Mouse (Mus musculus): ENCODE measurements around the gene Adgra1. TPM values are rescaled to one million over a fixed set of nuclear protein-coding genes. Genes with fewer than 3 reads are reported as not detected.

The Adgra1 gene
- polyA plus RNA-seq, 1 experiment from 2014 or later: not detected

DNA sequence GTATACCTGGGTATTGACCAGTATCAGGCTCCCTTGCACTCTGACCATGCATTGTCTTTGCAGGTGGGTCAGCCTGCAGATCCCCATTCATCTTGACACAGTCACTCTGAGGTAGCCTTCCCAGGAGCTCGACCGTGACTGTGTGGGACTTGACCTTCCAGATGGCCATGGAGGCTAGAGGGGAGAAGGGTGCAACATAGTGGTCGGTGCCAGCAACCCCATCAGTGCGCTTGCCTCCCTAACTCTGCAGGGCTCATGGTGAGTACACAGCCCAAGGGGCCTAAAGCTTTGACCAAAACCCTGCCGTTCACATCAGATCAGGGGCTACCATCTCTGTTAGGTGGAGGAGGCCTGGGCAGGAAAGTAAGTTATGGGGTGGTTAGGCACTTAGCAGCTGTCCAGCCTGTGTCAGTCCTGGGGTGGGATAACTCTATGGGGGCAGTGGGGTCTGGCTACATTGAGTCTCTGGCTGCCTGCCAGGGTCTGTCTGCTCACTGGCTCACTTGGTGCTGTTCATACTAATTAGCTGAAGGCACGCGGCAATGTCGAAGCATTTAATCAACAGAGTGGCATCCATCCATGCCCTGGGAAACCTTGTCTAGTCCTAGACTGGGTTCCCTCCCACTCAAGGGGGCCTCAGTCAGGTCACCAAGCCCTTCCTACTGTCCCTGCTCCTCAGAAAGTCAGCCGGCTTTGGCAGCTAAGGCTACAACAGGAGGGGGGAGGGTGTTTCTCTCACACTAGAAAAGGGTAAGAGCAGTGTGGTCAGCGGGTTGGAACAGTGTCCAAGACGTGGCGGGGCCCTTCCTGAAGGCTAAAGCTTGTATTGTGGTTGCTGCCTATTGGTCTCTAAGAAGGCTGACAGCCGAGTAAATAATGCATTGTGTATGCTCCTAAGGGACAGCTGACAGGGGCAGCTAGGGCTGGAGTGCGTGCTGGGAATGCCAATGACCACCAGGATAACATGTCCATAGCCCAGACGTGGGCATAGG, 1.5 kb downstream of the Adgra1 start:
- H3K27ac ChIP-seq: no peak overlapping the region
- WGBS (ENCODE audit: missing documents): 76% methylated on average over 15 of the region's 15 CpGs
- no peaks in the 10 kb centered on the region for H3K79me2 ChIP-seq (ENCODE audit: inconsistent target)
- H3K36me3 ChIP-seq (ENCODE audit: inconsistent target): no peaks in the 10 kb centered on the region
- no peak overlapping the region for H3K4me3 ChIP-seq (ENCODE audit: inconsistent target)

DNA sequence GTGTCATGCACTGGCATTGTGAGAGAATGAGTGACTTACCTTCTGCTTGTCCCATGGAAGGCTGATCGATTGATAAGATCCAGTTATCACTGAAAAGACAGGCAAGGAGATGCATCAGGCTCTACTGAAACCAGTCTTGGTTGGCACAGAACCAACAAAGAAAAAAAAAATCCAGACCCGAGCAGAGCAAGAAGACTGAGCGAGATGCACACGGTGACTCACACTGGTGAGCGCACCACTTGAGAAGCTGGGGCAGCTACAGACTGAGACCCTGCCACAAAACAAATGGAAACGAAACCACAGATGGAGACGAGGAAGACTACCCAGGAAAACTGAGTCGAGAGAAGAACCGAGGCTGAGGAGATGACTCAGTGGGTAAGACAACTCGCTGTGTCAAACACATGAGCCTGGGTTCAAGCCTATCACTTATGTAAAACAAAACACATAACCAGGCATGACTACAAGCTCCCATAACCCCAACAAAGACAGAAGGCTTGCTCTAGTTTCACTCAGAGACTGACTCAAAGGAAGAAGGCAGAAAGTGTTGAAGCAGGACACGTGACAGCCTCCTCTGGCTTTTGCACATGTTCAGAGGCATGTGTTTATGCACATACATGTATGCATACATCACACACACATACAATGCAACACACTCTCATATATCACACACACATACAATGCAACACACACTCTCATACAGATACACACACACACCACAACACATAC, 6.6 kb downstream of the Adgra1 start:
- H3K27ac ChIP-seq: no peak overlapping the region
- no peaks in the 10 kb centered on the region for H3K79me2 ChIP-seq (ENCODE audit: inconsistent target)
- H3K36me3 ChIP-seq (ENCODE audit: inconsistent target): no peaks in the 10 kb centered on the region
- H3K4me3 ChIP-seq (ENCODE audit: inconsistent target): no peak overlapping the region
- WGBS (ENCODE audit: missing documents): 82% methylated on average over 11 of the region's 11 CpGs

- 73% methylated on average over 6 of the region's 6 CpGs for WGBS (ENCODE audit: missing documents)
- H3K36me3 ChIP-seq (ENCODE audit: inconsistent target): no peaks in the 10 kb centered on the region
- H3K27ac ChIP-seq: no peak overlapping the region
- no peaks in the 10 kb centered on the region for H3K79me2 ChIP-seq (ENCODE audit: inconsistent target)
- no peak overlapping the region for H3K4me3 ChIP-seq (ENCODE audit: inconsistent target)
Measured at GRCm38 (mm10) chr7:139842397-139842796, 8.4 kb downstream of the Adgra1 start.

GRCm38 (mm10) chr7:139843140-139843539, 9.2 kb downstream of the Adgra1 start:
- Histone ChIP-seq H3K27ac (no peak overlapping the region), H3K36me3 (ENCODE audit: inconsistent target) (no peaks in the 10 kb centered on the region), H3K4me3 (ENCODE audit: inconsistent target) (no peak overlapping the region), H3K79me2 (ENCODE audit: inconsistent target) (no peaks in the 10 kb centered on the region)
- WGBS (ENCODE audit: missing documents): 62% methylated on average over 5 of the region's 5 CpGs

GRCm38 (mm10) chr7:139843776-139844175, 9.8 kb downstream of the Adgra1 start:
- Histone ChIP-seq H3K79me2 (ENCODE audit: inconsistent target) (no peaks in the 10 kb centered on the region), H3K36me3 (ENCODE audit: inconsistent target) (no peaks in the 10 kb centered on the region), H3K4me3 (ENCODE audit: inconsistent target) (no peak overlapping the region), H3K27ac (no peak overlapping the region)
- 13% methylated on average over 5 of the region's 5 CpGs for WGBS (ENCODE audit: missing documents)

DNA sequence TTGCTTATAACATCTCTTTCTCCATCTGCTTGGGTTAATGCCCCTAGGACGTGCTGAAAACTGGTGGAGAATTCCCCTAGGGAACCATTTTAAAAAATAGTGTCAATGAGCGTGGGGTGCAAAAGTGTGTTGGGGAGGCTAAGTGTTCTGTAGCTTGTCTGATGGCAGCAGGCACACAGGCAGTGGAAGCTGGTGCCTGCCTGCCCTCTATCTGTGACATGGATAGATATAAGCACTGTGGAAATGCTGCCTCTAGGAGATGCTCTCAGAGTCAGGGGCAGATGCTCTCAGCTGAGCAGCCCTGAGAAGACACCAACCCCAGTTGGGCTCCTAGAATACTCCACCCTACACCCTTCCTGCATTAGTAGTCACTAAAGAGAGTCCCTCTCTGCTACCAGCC, 11.1 kb downstream of the Adgra1 start:
- Histone ChIP-seq H3K79me2 (ENCODE audit: inconsistent target) (no peaks in the 10 kb centered on the region), H3K36me3 (ENCODE audit: inconsistent target) (no peaks in the 10 kb centered on the region), H3K4me3 (ENCODE audit: inconsistent target) (no peak overlapping the region), H3K27ac (no peak overlapping the region)
- WGBS (ENCODE audit: missing documents): 88% methylated on average over 2 of the region's 2 CpGs

DNA sequence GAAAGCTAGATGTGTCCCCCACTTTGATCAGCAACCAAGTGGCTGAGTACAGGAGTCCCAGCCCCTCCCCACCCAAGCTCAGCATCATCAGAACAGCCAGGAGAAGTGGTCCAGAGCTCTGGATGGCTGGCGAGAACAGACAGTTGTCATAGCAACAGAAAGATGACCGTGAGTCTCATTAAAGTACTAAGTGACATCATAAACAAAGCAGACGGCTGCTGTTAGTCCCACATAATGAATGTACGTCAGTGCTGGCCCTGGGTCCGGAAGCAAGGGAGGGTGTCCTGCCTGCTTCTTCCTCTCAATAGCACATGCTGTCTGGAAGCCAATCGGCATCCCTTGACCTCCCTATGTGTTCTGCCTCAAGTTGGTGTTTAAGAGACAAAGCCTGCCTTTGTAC, 16.2 kb downstream of the Adgra1 start:
- H3K27ac ChIP-seq: no peak overlapping the region
- WGBS (ENCODE audit: missing documents): 52% methylated on average over 6 of the region's 6 CpGs
- H3K36me3 ChIP-seq (ENCODE audit: inconsistent target): no peaks in the 10 kb centered on the region
- H3K4me3 ChIP-seq (ENCODE audit: inconsistent target): no peak overlapping the region
- no peaks in the 10 kb centered on the region for H3K79me2 ChIP-seq (ENCODE audit: inconsistent target)

GRCm38 (mm10) chr7:139850677-139851076, 16.7 kb downstream of the Adgra1 start:
- no peak overlapping the region for H3K4me3 ChIP-seq (ENCODE audit: inconsistent target)
- WGBS (ENCODE audit: missing documents): 78% methylated on average over 5 of the region's 5 CpGs
- no peaks in the 10 kb centered on the region for H3K36me3 ChIP-seq (ENCODE audit: inconsistent target)
- no peaks in the 10 kb centered on the region for H3K79me2 ChIP-seq (ENCODE audit: inconsistent target)
- no peak overlapping the region for H3K27ac ChIP-seq

DNA sequence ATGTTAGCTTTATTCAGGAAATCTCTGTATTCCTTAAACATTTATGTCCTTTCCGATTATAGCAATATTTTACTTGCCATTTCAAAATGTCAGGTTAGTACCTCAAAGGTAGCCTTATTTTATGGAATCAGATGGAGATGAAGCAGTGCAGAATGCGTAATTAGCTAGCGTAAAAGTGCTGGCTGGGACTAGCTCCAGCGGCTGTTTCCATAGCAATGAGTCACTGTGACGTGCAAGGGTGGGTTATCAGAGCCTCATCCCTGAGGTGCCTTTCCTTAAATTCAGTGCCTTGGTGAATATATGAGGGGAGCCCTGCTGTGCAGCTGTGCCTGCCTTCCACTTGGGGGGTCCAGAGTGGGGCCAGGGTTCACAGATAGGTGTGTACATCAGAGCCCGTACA, 17.1 kb downstream of the Adgra1 start:
- no peaks in the 10 kb centered on the region for H3K36me3 ChIP-seq (ENCODE audit: inconsistent target)

GRCm38 (mm10) chr7:139855261-139855660, 21.3 kb downstream of the Adgra1 start:
- H3K27ac ChIP-seq: no peak overlapping the region
- H3K4me3 ChIP-seq (ENCODE audit: inconsistent target): no peak overlapping the region
- no peaks in the 10 kb centered on the region for H3K36me3 ChIP-seq (ENCODE audit: inconsistent target)
- H3K79me2 ChIP-seq (ENCODE audit: inconsistent target): no peaks in the 10 kb centered on the region
- WGBS (ENCODE audit: missing documents): 88% methylated on average over 11 of the region's 11 CpGs

More for the DNA sequence above, 17.1 kb downstream of the Adgra1 start:
- Histone ChIP-seq H3K79me2 (ENCODE audit: inconsistent target) (no peaks in the 10 kb centered on the region), H3K4me3 (ENCODE audit: inconsistent target) (no peak overlapping the region), H3K27ac (no peak overlapping the region)
- WGBS (ENCODE audit: missing documents): 84% methylated on average over 5 of the region's 6 CpGs

DNA sequence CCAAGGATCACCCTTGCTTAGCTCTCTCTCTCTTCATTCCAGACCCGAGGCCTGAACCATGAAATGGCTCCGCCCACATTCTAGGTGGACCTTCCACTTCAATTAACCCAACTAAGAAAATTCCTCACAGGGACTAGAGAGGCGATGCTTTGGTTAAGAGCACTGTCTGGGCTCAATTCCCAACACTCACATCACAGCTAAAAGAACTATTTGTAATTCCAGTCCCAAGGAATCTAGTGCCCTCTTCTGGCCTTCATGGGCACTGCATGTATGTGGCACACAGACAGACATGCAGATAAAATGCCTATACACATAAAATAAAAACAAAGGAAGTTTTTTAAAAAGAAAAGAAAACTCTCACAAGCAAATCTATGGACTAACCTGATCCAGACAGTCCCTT, 27.4 kb downstream of the Adgra1 start:
- Histone ChIP-seq H3K4me3 (ENCODE audit: inconsistent target) (no peak overlapping the region), H3K27ac (no peak overlapping the region)
- WGBS (ENCODE audit: missing documents): 33% methylated on average over 3 of the region's 3 CpGs

DNA sequence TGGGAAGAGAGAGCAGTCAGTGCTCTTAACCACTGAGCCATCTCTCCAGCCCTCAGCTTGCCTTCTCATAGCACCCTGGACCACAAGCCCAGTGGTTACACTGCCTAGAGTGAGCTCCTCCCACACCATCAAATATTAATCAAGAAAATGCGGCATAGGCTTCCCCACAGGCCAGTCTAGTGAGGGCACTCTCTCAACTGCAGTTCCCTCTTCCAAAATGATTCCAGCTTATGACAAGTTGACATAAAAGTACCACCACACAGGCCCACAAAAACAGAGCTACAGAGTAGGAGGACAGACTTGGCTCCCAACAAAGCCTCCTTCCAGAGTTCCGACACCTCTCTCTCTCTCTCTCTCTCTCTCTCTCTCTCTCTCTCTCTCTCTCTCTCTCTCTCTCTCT, 29.1 kb downstream of the Adgra1 start:
- no peak overlapping the region for H3K27ac ChIP-seq

More for the DNA sequence above, 27.4 kb downstream of the Adgra1 start:
- Histone ChIP-seq H3K36me3 (ENCODE audit: inconsistent target) (no peaks in the 10 kb centered on the region), H3K79me2 (ENCODE audit: inconsistent target) (no peaks in the 10 kb centered on the region)

DNA sequence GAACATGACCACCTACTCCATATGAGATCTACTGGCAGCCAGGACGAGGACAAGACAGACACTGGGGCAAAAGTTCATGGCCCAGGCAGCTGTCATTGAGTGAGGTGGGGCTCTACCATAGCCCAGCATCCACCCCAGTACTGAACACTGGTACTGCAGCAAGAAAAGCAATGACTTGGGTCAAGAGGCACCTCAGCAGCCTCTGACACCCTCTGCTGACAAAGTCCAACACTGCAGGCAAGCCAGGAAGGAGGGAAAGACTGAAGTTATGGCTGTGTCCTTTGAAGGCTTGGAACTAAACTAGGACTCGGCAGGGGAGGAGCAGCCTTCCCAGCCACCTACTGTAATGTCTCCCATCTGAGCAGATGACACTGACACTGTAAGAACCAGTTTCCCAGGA, 30.3 kb downstream of the Adgra1 start:
- H3K36me3 ChIP-seq (ENCODE audit: inconsistent target): no peaks in the 10 kb centered on the region
- H3K79me2 ChIP-seq (ENCODE audit: inconsistent target): no peaks in the 10 kb centered on the region
- whole genome bisulfite sequencing (ENCODE audit: missing documents): 58% methylated on average over 2 of the region's 2 CpGs

More for the DNA sequence above, 29.1 kb downstream of the Adgra1 start:
- H3K79me2 ChIP-seq (ENCODE audit: inconsistent target): no peaks in the 10 kb centered on the region
- no peaks in the 10 kb centered on the region for H3K36me3 ChIP-seq (ENCODE audit: inconsistent target)
- 75% methylated on average over 1 of the region's 2 CpGs for WGBS (ENCODE audit: missing documents)
- no peak overlapping the region for H3K4me3 ChIP-seq (ENCODE audit: inconsistent target)

DNA sequence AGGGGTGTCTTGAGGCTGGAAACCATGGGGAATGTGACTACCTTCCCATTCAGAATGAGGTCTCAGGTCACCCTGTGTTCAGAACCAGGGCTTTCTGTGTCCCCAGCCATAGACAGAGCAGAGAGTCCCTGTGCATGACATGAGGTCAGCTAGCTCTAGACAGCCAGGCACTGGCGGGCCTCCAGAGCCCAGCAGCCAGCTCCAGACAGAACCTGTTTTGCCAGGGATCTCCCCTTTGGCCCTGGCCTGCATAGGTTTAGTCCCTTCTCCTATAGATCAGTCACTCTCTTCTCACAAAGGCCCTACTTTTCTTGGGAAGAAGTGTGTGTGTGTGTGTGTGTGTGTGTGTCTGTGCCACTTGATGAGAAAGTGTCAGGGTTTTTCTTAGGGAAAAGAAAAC, 30.9 kb downstream of the Adgra1 start:
- Histone ChIP-seq H3K79me2 (ENCODE audit: inconsistent target) (no peaks in the 10 kb centered on the region), H3K4me3 (ENCODE audit: inconsistent target) (no peak overlapping the region), H3K36me3 (ENCODE audit: inconsistent target) (no peaks in the 10 kb centered on the region), H3K27ac (no peak overlapping the region)
- WGBS (ENCODE audit: missing documents): 100% methylated on average over 1 of the region's 1 CpGs

More for the DNA sequence above, 30.3 kb downstream of the Adgra1 start:
- Histone ChIP-seq H3K27ac (no peak overlapping the region), H3K4me3 (ENCODE audit: inconsistent target) (no peak overlapping the region)

- 90% methylated on average over 5 of the region's 5 CpGs for WGBS (ENCODE audit: missing documents)
- H3K36me3 ChIP-seq (ENCODE audit: inconsistent target): no peaks in the 10 kb centered on the region
Measured at GRCm38 (mm10) chr7:139871014-139871413, 37.0 kb downstream of the Adgra1 start.

More at GRCm38 (mm10) chr7:139871014-139871413, 37.0 kb downstream of the Adgra1 start:
- Histone ChIP-seq H3K79me2 (ENCODE audit: inconsistent target) (no peaks in the 10 kb centered on the region), H3K4me3 (ENCODE audit: inconsistent target) (no peak overlapping the region), H3K27ac (no peak overlapping the region)
